Comparison of ENCODE assay signal across 8 mouse cellular contexts in the genomic region with DNA sequence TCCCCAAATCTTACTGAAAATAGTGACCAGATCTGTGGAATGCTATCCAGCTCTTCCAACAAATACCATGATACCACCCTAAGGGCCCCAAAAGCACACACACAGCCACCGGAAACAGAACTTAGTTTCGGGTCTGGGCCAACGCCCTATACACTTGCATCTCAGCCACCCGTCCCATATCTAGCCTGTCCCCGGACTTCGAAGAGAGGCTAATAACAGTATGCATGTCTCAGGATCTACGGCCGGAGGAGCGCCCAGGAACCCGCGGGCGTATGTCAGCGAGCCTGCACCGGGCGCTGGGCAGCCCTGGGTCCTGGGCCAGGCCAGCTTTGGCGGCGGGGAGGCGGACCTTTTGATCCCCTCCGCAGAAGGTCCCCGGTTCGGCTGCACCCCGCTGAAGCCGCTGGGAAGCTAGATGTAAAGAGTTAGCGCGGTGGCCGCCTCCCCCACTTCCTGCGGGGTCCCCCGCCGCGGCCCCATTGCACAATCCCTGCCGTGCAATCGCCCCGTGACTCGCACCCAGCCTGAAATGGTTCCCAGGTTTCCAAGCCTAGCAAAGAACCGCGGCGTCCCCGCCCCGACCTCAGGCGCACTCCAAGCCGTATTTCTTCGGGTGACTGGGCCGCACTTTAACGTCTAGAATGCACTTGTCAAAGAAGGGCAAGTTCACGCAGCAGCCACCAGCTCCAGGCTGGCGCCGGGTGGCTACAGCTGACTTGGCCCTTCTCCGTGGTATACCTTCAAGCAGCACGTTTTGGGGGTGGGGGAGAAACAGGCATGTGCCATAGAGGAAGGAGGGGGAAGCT. TPM values are rescaled to one million over a fixed set of nuclear protein-coding genes. Genes with fewer than 3 reads are reported as not detected.
DNase-seq lines count a peak whose midpoint lies in the region; ATAC-seq and TF ChIP-seq lines count a peak whose summit lies in the region.

No protein-coding gene starts in this region.

- peaks cover 5% of the 10 kb centered on the region; the same call in 1 of the 2 replicates for H3K4me1 ChIP-seq in forebrain, postnatal 0 days (ENCODE audit: insufficient read depth)
- peaks cover 21% of the 10 kb centered on the region for H3K4me1 ChIP-seq in hindbrain, embryonic 12.5 days
- H3K4me1 ChIP-seq in limb, embryonic 14.5 days (ENCODE audit: control insufficient read depth, insufficient read depth, low read length): peaks cover 12% of the 10 kb centered on the region
- H3K4me1 ChIP-seq in midbrain, embryonic 13.5 days (replicated peaks): peaks cover 20% of the 10 kb centered on the region

- WGBS in forebrain, postnatal 0 days: 2% methylated on average over 48 of the region's 49 CpGs
- 1% methylated on average over 43 of the region's 49 CpGs for WGBS in hindbrain, embryonic 12.5 days
- under 1% methylated on average over 46 of the region's 49 CpGs for WGBS in limb, embryonic 14.5 days
- WGBS in midbrain, embryonic 13.5 days: 2% methylated on average over 49 of the region's 49 CpGs

- no peaks in the 10 kb centered on the region for H3K9me3 ChIP-seq in forebrain, postnatal 0 days (ENCODE audit: low read length)
- no peaks in the 10 kb centered on the region for H3K9me3 ChIP-seq in hindbrain, embryonic 12.5 days (replicated peaks)
- H3K9me3 ChIP-seq in limb, embryonic 14.5 days (ENCODE audit: control insufficient read depth, low read length): no peaks in the 10 kb centered on the region
- no peaks in the 10 kb centered on the region for H3K9me3 ChIP-seq in midbrain, embryonic 13.5 days

- ATAC-seq in frontal cortex, adult (ENCODE audit: low TSS enrichment): peak; percentile 13; the same call in 1 of the 2 replicates
- ATAC-seq in forebrain, postnatal 0 days: peak; percentile 34
- ATAC-seq in hindbrain, embryonic 12.5 days (ENCODE audit: low FRiP score): peak; percentile 57; the same call in 1 of the 2 replicates
- ATAC-seq in limb, embryonic 14.5 days (ENCODE audit: low FRiP score, low read depth): no peak
- peak; percentile 69 for ATAC-seq in midbrain, embryonic 13.5 days

- no peak for TF ChIP-seq POLR2A in limb, embryonic 14.5 days (IDR thresholded peaks at IDR 0.05; ENCODE audit: borderline replicate concordance, extremely low read depth, insufficient read depth, insufficient read length)

- H3K9ac ChIP-seq in forebrain, postnatal 0 days: peak overlapping the region; percentile 33
- H3K9ac ChIP-seq in hindbrain, embryonic 12.5 days: peak overlapping the region; percentile 44
- H3K9ac ChIP-seq in limb, embryonic 14.5 days (ENCODE audit: low read depth, low read length, severe bottlenecking): peak overlapping the region; percentile 51
- H3K9ac ChIP-seq in midbrain, embryonic 13.5 days (replicated peaks): peak overlapping the region; percentile 57

- no peak for TF ChIP-seq CTCF in forebrain, postnatal 0 days (IDR thresholded peaks at IDR 0.05; ENCODE audit: low read depth)

- DNase-seq in frontal cortex, postnatal 14 days (ENCODE audit: low spot score in 2 of 2): no peak
- peak; percentile 6 to 32 for DNase-seq in cerebellum, adult 18-20 months
- peak; percentile 35 for DNase-seq in forebrain, postnatal 0 days
- DNase-seq in limb, embryonic 14.5 days (ENCODE audit: low spot score): peak; percentile 25
- DNase-seq in spleen, postnatal 10 days (ENCODE audit: low spot score in 2 of 2): peak; percentile 53 to 70

- peak overlapping the region; percentile 73 for H3K4me2 ChIP-seq in forebrain, postnatal 0 days (ENCODE audit: low read depth)
- peak overlapping the region; percentile 78 for H3K4me2 ChIP-seq in hindbrain, embryonic 12.5 days (replicated peaks)
- peak overlapping the region; percentile 88 for H3K4me2 ChIP-seq in limb, embryonic 14.5 days (replicated peaks; ENCODE audit: low read depth, low read length, severe bottlenecking)
- H3K4me2 ChIP-seq in midbrain, embryonic 13.5 days (replicated peaks): peak overlapping the region; percentile 80

- H3K27ac ChIP-seq in forebrain, postnatal 0 days (ENCODE audit: low read depth, low read length): no peak overlapping the region
- H3K27ac ChIP-seq in hindbrain, embryonic 12.5 days: no peak overlapping the region
- H3K27ac ChIP-seq in limb, embryonic 14.5 days (replicated peaks; ENCODE audit: low read depth, low read length): 0 out of 2 replicates have a peak overlapping the region, but pooled peaks have one; percentile 68
- no peak overlapping the region for H3K27ac ChIP-seq in midbrain, embryonic 13.5 days

- peak overlapping the region; percentile 37 for H3K4me3 ChIP-seq in forebrain, postnatal 0 days (ENCODE audit: low read depth, low read length)
- H3K4me3 ChIP-seq in hindbrain, embryonic 12.5 days: peak overlapping the region; percentile 44
- peak overlapping the region; percentile 45 for H3K4me3 ChIP-seq in limb, embryonic 14.5 days (replicated peaks; ENCODE audit: low read length)
- H3K4me3 ChIP-seq in midbrain, embryonic 13.5 days (replicated peaks): peak overlapping the region; percentile 46

- peaks cover 21% of the 10 kb centered on the region for H3K27me3 ChIP-seq in forebrain, postnatal 0 days (ENCODE audit: insufficient read depth, low read length)
- peaks cover 55% of the 10 kb centered on the region for H3K27me3 ChIP-seq in hindbrain, embryonic 12.5 days
- H3K27me3 ChIP-seq in limb, embryonic 14.5 days (ENCODE audit: control insufficient read depth, insufficient read depth, low read length): peaks cover 6% of the 10 kb centered on the region; the same call in 1 of the 2 replicates
- H3K27me3 ChIP-seq in midbrain, embryonic 13.5 days: peaks cover 69% of the 10 kb centered on the region

- no peaks in the 10 kb centered on the region for H3K36me3 ChIP-seq in forebrain, postnatal 0 days (ENCODE audit: insufficient read depth)
- no peaks in the 10 kb centered on the region for H3K36me3 ChIP-seq in hindbrain, embryonic 12.5 days
- no peaks in the 10 kb centered on the region for H3K36me3 ChIP-seq in limb, embryonic 14.5 days (ENCODE audit: control insufficient read depth, insufficient read depth, low read length)
- H3K36me3 ChIP-seq in midbrain, embryonic 13.5 days: no peaks in the 10 kb centered on the region

RNA-seq across cellular contexts. Expression of a gene that starts 27.9 kb away (rescaled TPM):
- total RNA-seq in forebrain, postnatal 0 days (2014; rRNA removed): 63.1 and 71.1 TPM in 2 replicates
- 57.2 and 68.7 TPM in 2 replicates for polyA plus RNA-seq in forebrain, postnatal 0 days (2015; fragmentation: Nextera tagmentation; extraction: Ambion mirVana)
- 61.7 and 66.1 TPM in 2 replicates for polyA plus RNA-seq in hindbrain, embryonic 12.5 days (2016; fragmentation: Nextera tagmentation; extraction: Ambion mirVana)
- 50.0 and 59.7 TPM in 2 replicates for polyA plus RNA-seq in limb, embryonic 14.5 days (2012; rRNA removed)
- polyA plus RNA-seq in limb, embryonic 14.5 days (2014; fragmentation: Nextera tagmentation; extraction: Ambion mirVana): 105 and 111 TPM in 2 replicates
- polyA plus RNA-seq in midbrain, embryonic 13.5 days (2015; fragmentation: Nextera tagmentation; extraction: Ambion mirVana): 47.9 TPM in 2 replicates

Comparison
In these comparisons a context has a peak if more than half of its experiments do, and no peak if none do; other contexts are left out.
1. DNase-seq: peak in cerebellum, adult 18-20 months (2 of 2), forebrain, postnatal 0 days (single experiment), limb, embryonic 14.5 days (single experiment) and spleen, postnatal 10 days (2 of 2); none in frontal cortex, postnatal 14 days (0 of 2).
2. Peak in every context shown above with its lines, with median percentiles within 50 percentile points of each other: H3K4me2 ChIP-seq, H3K4me3 ChIP-seq and H3K9ac ChIP-seq.